Mouse (Mus musculus) liver, embryonic 16.5 days (tissue): ENCODE results near the gene Amigo1. TPM values are rescaled to one million over a fixed set of nuclear protein-coding genes. Genes with fewer than 3 reads are reported as not detected.

Experiments
- ATAC-seq: fragments of 200-750 bp; cut with Nextera tagmentation; 2 replicates; pipeline ENCODE4 v1.8.0; 2017; ENCODE audit warnings: low read depth, mild to moderate bottlenecking, moderate number of reproducible peaks, moderate library complexity
- H3K27ac ChIP-seq: fragments of 300-500 bp; sonication (generic); 2 replicates; pipeline ENCODE4 v1.5.1; 2014; ENCODE audit warnings: mild to moderate bottlenecking, low read length
- H3K27me3 ChIP-seq: fragments of 300-500 bp; sonication (generic); 2 replicates; pipeline ENCODE4 v1.6.1; 2014; ENCODE audit warnings: low read depth, low read length, mixed read lengths; ENCODE audit not compliant: control insufficient read depth, insufficient read depth
- H3K36me3 ChIP-seq: fragments of 300-500 bp; sonication (generic); 2 replicates; pipeline ENCODE4 v1.6.1; 2014; ENCODE audit warnings: mild to moderate bottlenecking; ENCODE audit not compliant: control insufficient read depth, insufficient read depth
- H3K4me1 ChIP-seq: fragments of 300-500 bp; sonication (generic); 2 replicates; pipeline ENCODE4 v1.6.1; 2014; ENCODE audit warnings: low read depth, low read length, mixed read lengths; ENCODE audit not compliant: control insufficient read depth
- H3K4me2 ChIP-seq: fragments of 300-500 bp; sonication (generic); 2 replicates; pipeline ENCODE4 v1.6.1; 2014; ENCODE audit warnings: low read depth, low read length, mixed read lengths
- H3K4me3 ChIP-seq: fragments of 300-500 bp; sonication (generic); 2 replicates; pipeline ENCODE4 v1.5.1; 2014; ENCODE audit warnings: low read depth, mild to moderate bottlenecking, low read length
- H3K9ac ChIP-seq: fragments of 300-500 bp; sonication (generic); 2 replicates; pipeline ENCODE4 v1.6.1; 2014; ENCODE audit warnings: low read depth, low read length
- H3K9me3 ChIP-seq: fragments of 300-500 bp; sonication (generic); replicated peaks from 2 replicates; pipeline ENCODE4 v1.6.1; 2016; ENCODE audit warnings: low read length; ENCODE audit not compliant: control insufficient read depth
- WGBS: fragments of 180-500 bp; shearing (Covaris S2); extraction: QIAGEN DNeasy Blood & Tissue Kit; methylation state at CpG from one replicate; pipeline ENCODE4 v1.1.7; 2014; ENCODE audit not compliant: insufficient replicate concordance; 5-methylcytosine and 5-hydroxymethylcytosine counted together
- polyA plus RNA-seq: library from polyadenylated mRNA; unstranded; fragments of >200 nt; fragmentation: Nextera tagmentation; extraction: Ambion mirVana; gene quantifications from 2 replicates; pipeline ENCODE4 v1.2.1, GENCODE M21; 2015

Gene Amigo1
- polyA plus RNA-seq, 1 experiment from 2014 or later: 0.61 TPM

DNA sequence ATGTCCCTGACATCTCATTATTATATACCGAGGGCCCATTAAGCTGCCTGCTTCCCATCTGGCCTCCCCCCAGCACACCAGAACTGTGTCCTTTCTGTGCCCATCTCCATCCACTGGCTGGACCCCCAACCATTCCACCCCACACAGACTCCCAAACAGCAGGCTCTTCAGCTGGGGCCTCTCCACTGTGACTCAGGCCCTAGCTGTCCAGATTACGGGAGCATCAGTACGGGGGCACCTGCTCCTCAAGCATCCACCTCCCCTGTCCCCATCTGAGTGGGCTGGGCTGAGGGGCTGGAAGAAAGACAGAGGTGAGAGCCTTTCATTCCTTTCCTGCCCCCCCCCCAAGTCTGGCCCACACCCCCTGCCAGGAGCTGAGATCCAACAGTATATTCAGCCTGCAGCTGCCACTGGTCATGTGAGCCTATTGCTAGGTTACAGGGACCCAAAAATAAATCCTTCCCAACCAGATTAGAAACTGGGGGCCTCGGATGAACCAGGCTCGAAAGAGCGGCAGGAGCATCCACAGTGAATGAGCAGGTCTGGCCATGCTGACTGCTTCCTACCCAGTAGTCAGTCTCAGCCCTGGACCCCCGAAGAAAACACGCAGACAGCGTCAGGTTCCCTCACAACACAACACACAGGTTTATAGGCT lies 27.6 kb upstream of the Amigo1 start:
- Histone ChIP-seq H3K9me3 (no peaks in the 10 kb centered on the region), H3K4me2 (no peak overlapping the region), H3K4me3 (no peak overlapping the region), H3K27me3 (no peaks in the 10 kb centered on the region), H3K36me3 (no peaks in the 10 kb centered on the region), H3K4me1 (no peaks in the 10 kb centered on the region), H3K9ac (no peak overlapping the region), H3K27ac (no peak overlapping the region)
- no peak for ATAC-seq
- 61% methylated on average over 9 of the region's 9 CpGs for WGBS

DNA sequence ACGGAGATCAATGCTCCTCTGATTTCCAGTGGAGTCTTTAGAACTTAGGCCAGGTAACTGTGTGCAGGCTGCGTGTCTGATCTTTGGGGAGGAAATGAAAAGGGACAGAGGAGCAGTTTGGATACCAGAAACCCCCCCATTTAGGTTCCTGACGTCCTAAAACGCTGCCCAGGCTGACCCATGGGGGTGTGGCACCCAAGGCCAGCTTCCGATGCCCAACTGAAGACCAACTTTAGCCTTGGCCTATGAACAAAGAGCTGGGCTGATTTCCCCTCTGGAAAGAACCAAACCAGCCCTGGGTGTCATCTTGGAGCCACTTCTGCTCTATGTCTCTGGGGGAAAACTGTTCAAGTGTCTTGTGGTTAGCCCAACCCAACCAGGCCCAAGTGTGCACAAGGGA lies 22.0 kb upstream of the Amigo1 start:
- no peak overlapping the region for H3K4me2 ChIP-seq
- WGBS: 46% methylated on average over 5 of the region's 5 CpGs
- H3K27me3 ChIP-seq: no peaks in the 10 kb centered on the region; the same call in 1 of the 2 replicates
- H3K9ac ChIP-seq: no peak overlapping the region
- no peaks in the 10 kb centered on the region for H3K9me3 ChIP-seq
- no peak for ATAC-seq
- H3K4me1 ChIP-seq: no peaks in the 10 kb centered on the region
- H3K27ac ChIP-seq: no peak overlapping the region
- no peak overlapping the region for H3K4me3 ChIP-seq
- no peaks in the 10 kb centered on the region for H3K36me3 ChIP-seq

DNA sequence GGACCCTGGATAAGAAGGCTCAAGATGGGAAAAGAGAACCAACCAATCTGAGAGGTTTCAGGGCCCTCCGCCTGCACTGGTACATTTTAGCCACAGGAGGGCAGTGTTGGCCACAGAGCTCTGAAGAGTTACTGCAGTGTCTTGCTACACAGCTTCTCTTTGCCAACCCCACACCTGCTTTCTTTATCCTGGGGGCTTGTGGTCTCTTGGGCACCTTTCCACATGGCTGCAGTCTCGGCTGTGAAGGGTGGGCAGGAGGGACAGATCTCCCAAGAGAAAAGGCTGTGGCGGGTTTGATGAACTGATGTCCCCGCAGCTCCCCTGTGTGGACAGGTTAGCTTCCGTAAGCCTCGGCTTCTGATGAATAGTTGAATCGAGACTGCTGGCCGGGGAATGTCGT lies 21.3 kb upstream of the Amigo1 start:
- Histone ChIP-seq H3K36me3 (no peaks in the 10 kb centered on the region), H3K9ac (no peak overlapping the region), H3K4me3 (no peak overlapping the region), H3K27me3 (no peaks in the 10 kb centered on the region; the same call in 1 of the 2 replicates), H3K4me2 (0 out of 2 replicates have a peak overlapping the region, but pooled peaks have one; percentile 21), H3K27ac (no peak overlapping the region), H3K9me3 (no peaks in the 10 kb centered on the region), H3K4me1 (no peaks in the 10 kb centered on the region)
- 29% methylated on average over 9 of the region's 9 CpGs for WGBS
- peak; percentile 30; the same call in 1 of the 2 replicates for ATAC-seq

DNA sequence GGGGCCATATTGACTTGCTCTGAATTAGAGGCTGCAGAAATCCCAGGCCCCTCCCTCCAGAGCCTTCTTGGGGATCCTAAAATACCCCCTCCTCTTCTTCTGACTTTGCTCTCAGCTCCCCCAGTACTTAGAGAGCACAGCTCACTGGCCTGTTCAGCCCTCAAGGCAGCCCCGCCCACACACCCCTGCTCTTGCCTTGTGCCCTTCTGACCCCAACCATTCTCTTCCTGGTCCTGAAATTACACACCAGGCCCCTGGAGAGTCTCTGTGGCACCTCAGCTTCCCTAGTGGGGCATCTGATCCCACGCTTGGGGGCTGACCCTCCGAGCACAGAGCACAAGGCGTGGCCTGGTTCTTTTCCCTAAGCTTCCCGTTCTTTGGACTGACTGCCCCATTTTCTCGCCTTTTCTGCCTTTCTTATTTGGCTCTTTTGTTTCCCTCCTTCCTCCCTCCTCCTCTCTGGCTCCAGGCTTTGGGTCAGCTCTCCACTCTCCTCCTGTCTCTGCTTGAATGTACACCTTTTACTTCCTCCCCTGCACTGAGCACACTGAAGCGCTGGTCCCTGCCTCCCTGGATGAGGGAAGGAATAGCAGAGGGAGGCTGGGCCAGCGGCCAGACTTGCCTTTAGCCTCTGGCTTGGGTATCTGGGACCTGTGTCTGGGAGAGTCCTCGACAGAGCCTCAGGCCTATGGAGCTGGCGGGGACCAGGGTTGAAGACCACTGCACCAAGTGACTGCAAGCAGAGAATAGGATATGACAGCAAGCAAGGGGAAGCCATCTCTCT lies 20.4 kb upstream of the Amigo1 start:
- Histone ChIP-seq H3K27me3 (no peaks in the 10 kb centered on the region; the same call in 1 of the 2 replicates), H3K9ac (no peak overlapping the region)

DNA sequence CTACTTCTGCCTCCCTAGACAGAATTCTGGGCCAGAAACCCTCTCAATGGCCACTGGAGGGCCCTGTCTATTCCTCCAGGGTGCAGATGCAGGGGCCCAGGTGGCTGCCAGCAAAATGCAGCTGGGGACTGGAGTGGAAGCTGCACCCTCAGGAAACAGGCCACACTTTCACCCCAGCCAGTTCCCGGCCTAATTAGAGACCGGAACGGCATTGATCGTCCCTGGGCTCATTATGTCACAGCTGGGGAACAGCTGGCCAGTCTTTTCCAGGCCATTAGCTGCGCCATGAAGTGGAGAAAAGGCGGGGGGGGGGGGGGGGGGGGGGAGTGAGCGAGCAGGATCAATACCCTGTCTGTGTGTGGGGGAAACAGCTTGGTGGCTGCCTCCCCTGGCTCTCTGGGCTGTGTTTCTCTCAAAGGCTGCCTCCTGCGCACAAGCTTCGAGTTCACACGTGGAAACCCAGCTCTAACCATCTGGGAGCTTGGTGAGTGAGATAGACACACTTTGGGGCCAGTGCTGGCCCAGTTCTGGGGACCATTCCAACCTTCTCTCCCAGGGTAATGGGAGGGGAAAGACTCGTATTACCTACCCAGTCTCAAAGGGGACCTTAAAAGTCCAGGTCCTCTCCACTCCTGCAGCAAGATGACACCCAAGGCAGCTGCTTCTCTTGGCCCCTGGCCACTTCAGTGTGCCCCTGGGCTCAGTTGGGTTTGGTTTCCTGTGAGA lies 19.5 kb upstream of the Amigo1 start:
- no peaks in the 10 kb centered on the region for H3K4me1 ChIP-seq
- H3K36me3 ChIP-seq: no peaks in the 10 kb centered on the region
- no peak overlapping the region for H3K4me3 ChIP-seq
- 33% methylated on average over 9 of the region's 11 CpGs for WGBS
- no peak overlapping the region for H3K27ac ChIP-seq
- no peaks in the 10 kb centered on the region for H3K9me3 ChIP-seq
- no peaks in the 10 kb centered on the region; the same call in 1 of the 2 replicates for H3K27me3 ChIP-seq
- no peak overlapping the region for H3K9ac ChIP-seq
- H3K4me2 ChIP-seq: no peak overlapping the region
- peak; percentile 24; the same call in 1 of the 2 replicates for ATAC-seq

More for the DNA sequence above, 20.4 kb upstream of the Amigo1 start:
- Histone ChIP-seq H3K4me3 (no peak overlapping the region), H3K4me2 (no peak overlapping the region), H3K36me3 (no peaks in the 10 kb centered on the region), H3K27ac (no peak overlapping the region), H3K4me1 (no peaks in the 10 kb centered on the region), H3K9me3 (no peaks in the 10 kb centered on the region)
- WGBS: 53% methylated on average over 10 of the region's 10 CpGs
- peak; percentile 9; the same call in 1 of the 2 replicates for ATAC-seq

DNA sequence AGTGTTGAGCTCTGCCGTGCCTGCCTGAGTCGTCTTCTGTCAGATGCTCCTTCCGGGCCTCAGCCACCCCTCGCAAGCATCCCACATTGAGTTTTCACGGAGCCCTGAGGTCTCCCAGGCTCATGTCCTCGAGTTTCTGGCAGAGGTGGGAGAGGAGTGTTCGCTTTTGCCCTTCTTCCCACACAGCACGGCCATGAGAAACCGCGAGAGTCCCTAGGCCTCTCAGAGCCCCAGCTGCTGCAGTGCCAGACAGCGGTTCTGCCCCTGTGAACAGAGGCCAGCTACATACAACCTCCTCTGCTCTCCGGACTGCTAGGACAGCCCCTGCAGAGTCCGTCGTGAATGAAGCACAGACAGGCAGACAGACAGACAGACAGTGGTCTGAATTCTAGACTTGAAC lies 18.6 kb upstream of the Amigo1 start:
- Histone ChIP-seq H3K9me3 (no peaks in the 10 kb centered on the region), H3K4me1 (no peaks in the 10 kb centered on the region), H3K27ac (no peak overlapping the region), H3K36me3 (no peaks in the 10 kb centered on the region), H3K4me3 (no peak overlapping the region), H3K4me2 (no peak overlapping the region), H3K9ac (no peak overlapping the region), H3K27me3 (no peaks in the 10 kb centered on the region; the same call in 1 of the 2 replicates)
- WGBS: 55% methylated on average over 14 of the region's 14 CpGs
- no peak for ATAC-seq

DNA sequence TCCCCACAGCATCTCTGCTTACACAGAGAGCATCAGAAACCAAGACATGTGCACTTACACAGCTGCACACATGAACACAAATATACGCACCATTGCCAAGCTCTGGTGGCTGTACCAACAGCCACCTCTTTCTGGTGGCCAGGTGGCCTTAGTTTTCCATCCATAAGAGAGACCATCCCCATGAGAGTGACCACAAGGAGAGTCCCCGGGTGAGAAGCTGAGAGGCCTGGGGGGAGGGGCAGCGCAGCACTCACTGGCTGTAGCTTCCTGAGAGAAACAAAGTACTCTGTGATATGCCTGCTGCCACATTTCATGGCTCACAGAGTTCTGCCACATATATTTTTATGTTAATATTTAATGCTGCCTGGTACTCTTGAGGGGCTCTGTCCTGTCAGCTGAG lies 16.9 kb upstream of the Amigo1 start:
- Histone ChIP-seq H3K36me3 (no peaks in the 10 kb centered on the region), H3K4me3 (no peak overlapping the region), H3K27me3 (no peaks in the 10 kb centered on the region; the same call in 1 of the 2 replicates), H3K9ac (no peak overlapping the region), H3K4me2 (no peak overlapping the region), H3K9me3 (no peaks in the 10 kb centered on the region), H3K4me1 (no peaks in the 10 kb centered on the region), H3K27ac (no peak overlapping the region)
- ATAC-seq: no peak
- 49% methylated on average over 3 of the region's 3 CpGs for WGBS

DNA sequence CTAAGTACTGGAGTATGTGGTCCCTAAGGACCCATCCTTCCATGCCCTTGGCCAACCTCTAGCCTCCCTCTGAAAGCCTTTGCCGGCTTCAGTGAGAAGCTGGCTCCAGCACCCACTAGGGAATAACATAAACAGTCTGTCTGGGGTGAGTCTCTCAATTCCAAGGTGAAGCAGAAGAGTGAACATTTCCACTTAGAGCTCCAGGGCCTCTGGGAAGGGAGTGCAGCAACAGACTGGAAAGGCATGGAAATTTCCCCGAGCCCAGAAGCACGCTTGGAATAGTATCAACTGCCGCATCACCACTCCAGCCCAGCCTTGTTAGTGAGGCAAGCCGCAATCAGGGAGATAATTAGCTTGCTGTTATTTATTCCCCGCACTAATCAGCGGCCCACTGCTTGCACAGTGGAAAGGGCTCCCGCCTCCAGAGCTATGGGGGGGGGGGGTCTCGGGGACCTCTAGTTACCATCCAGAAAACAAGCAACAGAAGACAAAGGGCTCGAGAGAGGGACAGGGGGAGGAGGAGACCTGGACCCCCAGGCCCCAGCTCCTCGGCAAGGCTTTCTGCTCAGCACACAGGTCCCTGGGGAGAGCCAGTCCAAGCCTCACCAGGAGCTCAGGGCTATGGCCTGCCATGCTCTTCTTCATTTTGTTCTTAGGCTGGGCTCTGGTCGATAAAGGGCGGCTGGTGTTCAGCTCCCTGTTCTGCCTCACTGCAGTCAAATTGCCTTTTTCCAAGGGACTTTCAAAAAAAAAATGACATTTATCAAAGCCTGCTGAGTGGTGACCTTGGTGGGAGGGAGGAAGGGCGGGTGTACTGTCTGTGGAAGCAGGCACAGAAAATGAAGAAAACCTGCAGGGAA lies 11.2 kb upstream of the Amigo1 start:
- no peak overlapping the region for H3K4me2 ChIP-seq
- no peaks in the 10 kb centered on the region; the same call in 1 of the 2 replicates for H3K27me3 ChIP-seq
- no peaks in the 10 kb centered on the region for H3K4me1 ChIP-seq
- WGBS: 38% methylated on average over 13 of the region's 14 CpGs
- H3K9ac ChIP-seq: no peak overlapping the region
- no peaks in the 10 kb centered on the region for H3K36me3 ChIP-seq
- H3K4me3 ChIP-seq: no peak overlapping the region
- H3K9me3 ChIP-seq: no peaks in the 10 kb centered on the region
- ATAC-seq: no peak
- no peak overlapping the region for H3K27ac ChIP-seq
